Mouse (Mus musculus) intestine, embryonic 15.5 days (tissue): ENCODE measurements around the gene Gsn. TPM values are rescaled to one million over a fixed set of nuclear protein-coding genes. Genes with fewer than 3 reads are reported as not detected.

Experiments
- ATAC-seq: fragments of 200-750 bp; cut with Nextera tagmentation; 2 replicates; pipeline ENCODE4 v1.8.0; 2017; ENCODE audit warnings: moderate TSS enrichment, moderate library complexity
- H3K27ac ChIP-seq: fragments of 300-500 bp; sonication (generic); 2 replicates; pipeline ENCODE4 v1.5.1; 2015; ENCODE audit warnings: mild to moderate bottlenecking, inconsistent platforms
- H3K27me3 ChIP-seq: fragments of 300-500 bp; sonication (generic); replicated peaks from 2 replicates; pipeline ENCODE4 v1.6.1; 2015; ENCODE audit warnings: inconsistent platforms
- H3K36me3 ChIP-seq: fragments of 300-500 bp; sonication (generic); 2 replicates; pipeline ENCODE4 v1.6.1; 2015; ENCODE audit warnings: inconsistent platforms
- H3K4me1 ChIP-seq: fragments of 300-500 bp; sonication (generic); replicated peaks from 2 replicates; pipeline ENCODE4 v1.6.1; 2015; ENCODE audit warnings: inconsistent platforms
- H3K4me2 ChIP-seq: fragments of 300-500 bp; sonication (generic); replicated peaks from 2 replicates; pipeline ENCODE4 v1.6.1; 2015; ENCODE audit warnings: mild to moderate bottlenecking, inconsistent platforms
- H3K4me3 ChIP-seq: fragments of 300-500 bp; sonication (generic); replicated peaks from 2 replicates; pipeline ENCODE4 v1.5.1; 2015; ENCODE audit warnings: inconsistent platforms
- H3K9ac ChIP-seq: fragments of 300-500 bp; sonication (generic); 2 replicates; pipeline ENCODE4 v1.6.1; 2015; ENCODE audit warnings: inconsistent platforms
- H3K9me3 ChIP-seq: fragments of 300-500 bp; sonication (generic); 2 replicates; pipeline ENCODE4 v1.6.1; 2016; ENCODE audit warnings: inconsistent platforms
- WGBS: fragments of 180-500 bp; shearing (Covaris S2); methylation state at CpG from one replicate; pipeline ENCODE4 v1.1.7; 2015; 5-methylcytosine and 5-hydroxymethylcytosine counted together
- polyA plus RNA-seq: library from polyadenylated mRNA; unstranded; fragments of >200 nt; fragmentation: Nextera tagmentation; extraction: Ambion mirVana; gene quantifications from 2 replicates; pipeline ENCODE4 v1.2.1, GENCODE M21; 2015

The Gsn gene
- polyA plus RNA-seq, 1 experiment from 2014 or later, result 170 TPM

GRCm38 (mm10) chr2:35256932-35257331 lies 752 bp downstream of the Gsn start:
- 43% methylated on average over 8 of the region's 8 CpGs for WGBS
- Histone ChIP-seq H3K27me3 (no peaks in the 10 kb centered on the region), H3K36me3 (no peaks in the 10 kb centered on the region), H3K9me3 (no peaks in the 10 kb centered on the region), H3K4me3 (peak overlapping the region; percentile 55), H3K27ac (no peak overlapping the region), H3K9ac (peak overlapping the region; percentile 65; the same call in 1 of the 2 replicates), H3K4me2 (peak overlapping the region; percentile 86), H3K4me1 (peaks cover 29% of the 10 kb centered on the region)
- ATAC-seq, result no peak

- no peaks in the 10 kb centered on the region for H3K36me3 ChIP-seq
- no peaks in the 10 kb centered on the region for H3K27me3 ChIP-seq
- no peak for ATAC-seq
- no peaks in the 10 kb centered on the region for H3K9me3 ChIP-seq
- H3K27ac ChIP-seq, result peak overlapping the region; percentile 23
- 87% methylated on average over 2 of the region's 2 CpGs for WGBS
- H3K4me3 ChIP-seq, result 0 out of 2 replicates have a peak overlapping the region, but pooled peaks have one; percentile 55
- H3K9ac ChIP-seq, result no peak overlapping the region
- peaks cover 29% of the 10 kb centered on the region for H3K4me1 ChIP-seq
- H3K4me2 ChIP-seq, result peak overlapping the region; percentile 86
Measured at GRCm38 (mm10) chr2:35257886-35258285, 1.7 kb downstream of the Gsn start.

- 67% methylated on average over 4 of the region's 4 CpGs for WGBS
- no peaks in the 10 kb centered on the region for H3K36me3 ChIP-seq
- no peaks in the 10 kb centered on the region for H3K9me3 ChIP-seq
- peak overlapping the region; percentile 23 for H3K27ac ChIP-seq
- H3K27me3 ChIP-seq, result no peaks in the 10 kb centered on the region
- no peak overlapping the region for H3K4me3 ChIP-seq
- no peak overlapping the region for H3K9ac ChIP-seq
- H3K4me2 ChIP-seq, result 0 out of 2 replicates have a peak overlapping the region, but pooled peaks have one; percentile 3
- peaks cover 29% of the 10 kb centered on the region for H3K4me1 ChIP-seq
- no peak for ATAC-seq
Measured at GRCm38 (mm10) chr2:35258590-35258989, 2.4 kb downstream of the Gsn start.

GRCm38 (mm10) chr2:35259338-35260080 lies 3.3 kb downstream of the Gsn start:
- Histone ChIP-seq H3K27me3 (no peaks in the 10 kb centered on the region), H3K9ac (no peak overlapping the region), H3K4me3 (peak overlapping the region; percentile 6; the same call in 1 of the 2 replicates), H3K36me3 (no peaks in the 10 kb centered on the region), H3K9me3 (no peaks in the 10 kb centered on the region), H3K4me1 (peaks cover 29% of the 10 kb centered on the region), H3K27ac (peak overlapping the region; percentile 87), H3K4me2 (peak overlapping the region; percentile 34)
- ATAC-seq, result 0 out of 2 replicates have a peak, but pooled peaks have one; percentile 20
- 29% methylated on average over 13 of the region's 13 CpGs for WGBS

- peak overlapping the region; percentile 87; the same call in 1 of the 2 replicates for H3K27ac ChIP-seq
- no peak overlapping the region for H3K4me2 ChIP-seq
- no peak for ATAC-seq
Measured at GRCm38 (mm10) chr2:35260291-35260690, 4.1 kb downstream of the Gsn start.

GRCm38 (mm10) chr2:35264095-35264494 lies 7.9 kb downstream of the Gsn start:
- no peak overlapping the region for H3K4me2 ChIP-seq
- H3K27ac ChIP-seq, result no peak overlapping the region
- no peaks in the 10 kb centered on the region for H3K27me3 ChIP-seq
- no peak overlapping the region for H3K9ac ChIP-seq
- H3K36me3 ChIP-seq, result no peaks in the 10 kb centered on the region
- no peak for ATAC-seq
- H3K4me3 ChIP-seq, result no peak overlapping the region
- WGBS, result 69% methylated on average over 1 of the region's 1 CpGs
- H3K4me1 ChIP-seq, result peaks cover 47% of the 10 kb centered on the region
- no peaks in the 10 kb centered on the region for H3K9me3 ChIP-seq

More at GRCm38 (mm10) chr2:35260291-35260690, 4.1 kb downstream of the Gsn start:
- H3K9ac ChIP-seq, result no peak overlapping the region
- H3K9me3 ChIP-seq, result no peaks in the 10 kb centered on the region
- 41% methylated on average over 1 of the region's 1 CpGs for WGBS
- H3K4me3 ChIP-seq, result no peak overlapping the region
- H3K36me3 ChIP-seq, result no peaks in the 10 kb centered on the region
- H3K27me3 ChIP-seq, result no peaks in the 10 kb centered on the region
- H3K4me1 ChIP-seq, result peaks cover 30% of the 10 kb centered on the region

GRCm38 (mm10) chr2:35265296-35265695 lies 9.1 kb downstream of the Gsn start:
- WGBS, result 37% methylated on average over 8 of the region's 8 CpGs
- 0 out of 2 replicates have a peak overlapping the region, but pooled peaks have one; percentile 45 for H3K27ac ChIP-seq
- peaks cover 50% of the 10 kb centered on the region for H3K4me1 ChIP-seq
- peak; percentile 37; the same call in 1 of the 2 replicates for ATAC-seq
- H3K36me3 ChIP-seq, result no peaks in the 10 kb centered on the region
- peak overlapping the region; percentile 31; the same call in 1 of the 2 replicates for H3K4me2 ChIP-seq
- H3K9ac ChIP-seq, result no peak overlapping the region
- no peak overlapping the region for H3K4me3 ChIP-seq
- no peaks in the 10 kb centered on the region for H3K27me3 ChIP-seq
- no peaks in the 10 kb centered on the region for H3K9me3 ChIP-seq

- ATAC-seq, result no peak
- Histone ChIP-seq H3K9me3 (no peaks in the 10 kb centered on the region), H3K36me3 (no peaks in the 10 kb centered on the region), H3K27ac (no peak overlapping the region), H3K4me2 (0 out of 2 replicates have a peak overlapping the region, but pooled peaks have one; percentile 31), H3K27me3 (no peaks in the 10 kb centered on the region), H3K4me3 (no peak overlapping the region), H3K9ac (no peak overlapping the region), H3K4me1 (peaks cover 53% of the 10 kb centered on the region)
- 67% methylated on average over 8 of the region's 8 CpGs for WGBS
Measured at GRCm38 (mm10) chr2:35265775-35266174, 9.6 kb downstream of the Gsn start.

GRCm38 (mm10) chr2:35266251-35266905 lies 10.2 kb downstream of the Gsn start:
- Histone ChIP-seq H3K4me1 (peaks cover 53% of the 10 kb centered on the region), H3K36me3 (no peaks in the 10 kb centered on the region), H3K9me3 (no peaks in the 10 kb centered on the region), H3K27me3 (no peaks in the 10 kb centered on the region), H3K27ac (no peak overlapping the region), H3K4me3 (no peak overlapping the region), H3K4me2 (no peak overlapping the region), H3K9ac (no peak overlapping the region)
- 70% methylated on average over 9 of the region's 9 CpGs for WGBS
- peak; percentile 19; the same call in 1 of the 2 replicates for ATAC-seq

GRCm38 (mm10) chr2:35267156-35267875 lies 11.1 kb downstream of the Gsn start:
- Histone ChIP-seq H3K9me3 (no peaks in the 10 kb centered on the region), H3K9ac (no peak overlapping the region; the same call in 1 of the 2 replicates), H3K4me2 (peak overlapping the region; percentile 33), H3K36me3 (no peaks in the 10 kb centered on the region), H3K4me1 (peaks cover 60% of the 10 kb centered on the region), H3K27me3 (no peaks in the 10 kb centered on the region), H3K27ac (peak overlapping the region; percentile 67), H3K4me3 (no peak overlapping the region)
- WGBS, result 58% methylated on average over 13 of the region's 13 CpGs
- peak; percentile 86 for ATAC-seq

- Histone ChIP-seq H3K9ac (no peak overlapping the region), H3K36me3 (no peaks in the 10 kb centered on the region), H3K4me2 (peak overlapping the region; percentile 33), H3K9me3 (no peaks in the 10 kb centered on the region), H3K4me3 (no peak overlapping the region), H3K27me3 (no peaks in the 10 kb centered on the region), H3K27ac (peak overlapping the region; percentile 67), H3K4me1 (peaks cover 63% of the 10 kb centered on the region)
- peak; percentile 21 for ATAC-seq
- 47% methylated on average over 10 of the region's 10 CpGs for WGBS
Measured at GRCm38 (mm10) chr2:35267876-35268566, 11.8 kb downstream of the Gsn start.
